Mouse (Mus musculus) CH12.LX (cell line): ENCODE measurements around the gene Lyg1. TPM values are rescaled to one million over a fixed set of nuclear protein-coding genes. Genes with fewer than 3 reads are reported as not detected.

Experiments used
- DNase-seq: peaks from one replicate; pipeline ENCODE4 v3.0.0-alpha.2; 2013; ENCODE audit errors: extremely low read depth
- H3K27ac ChIP-seq: 2 replicates; pipeline ENCODE4 v1.5.1; 2012; ENCODE audit warnings: low read depth, mild to moderate bottlenecking, control low read depth, moderate library complexity; ENCODE audit not compliant: insufficient read depth
- H3K27me3 ChIP-seq: replicated peaks from 2 replicates; pipeline ENCODE3; 2012; ENCODE audit warnings: inconsistent platforms
- H3K36me3 ChIP-seq, 2 experiments: replicated peaks in 1 of 2; 2 replicates each; pipeline versions ENCODE3 to v1.6.1; 2012; ENCODE audit warnings: inconsistent platforms in 1 of 2, low read length in 1 of 2, mild to moderate bottlenecking in 1 of 2, mixed read lengths in 1 of 2, moderate library complexity in 1 of 2; ENCODE audit not compliant: control insufficient read depth in 1 of 2, insufficient read depth in 1 of 2
- H3K4me1 ChIP-seq, 2 experiments: 2 replicates each; pipeline ENCODE4 v1.6.1; 2012; ENCODE audit warnings: inconsistent platforms in 1 of 2, moderate library complexity in 1 of 2; ENCODE audit not compliant: insufficient read depth in 2 of 2, control insufficient read depth in 1 of 2
- H3K4me2 ChIP-seq: 2 replicates; pipeline ENCODE4 v1.6.1; 2012; ENCODE audit warnings: low read depth, mild to moderate bottlenecking, control low read depth; ENCODE audit not compliant: poor library complexity, insufficient read depth, severe bottlenecking
- H3K4me3 ChIP-seq, 3 experiments: fragments of 150-350 bp in 1 of 3; sonication (generic) in 1 of 3; replicated peaks in 1 of 3; 2 replicates each; pipeline versions ENCODE3 to v1.5.1; 2011 to 2012; ENCODE audit warnings: low read depth in 2 of 3, low read length in 2 of 3, mild to moderate bottlenecking in 2 of 3, moderate library complexity in 2 of 3, control low read depth in 1 of 3, improper control_type of control experiment in 1 of 3, inconsistent platforms in 1 of 3, mixed read lengths in 1 of 3; ENCODE audit not compliant: poor library complexity in 1 of 3
- H3K79me2 ChIP-seq: replicated peaks from 2 replicates; pipeline ENCODE4 v1.6.1; 2012; ENCODE audit warnings: mild to moderate bottlenecking, moderate library complexity; ENCODE audit not compliant: control insufficient read depth, poor library complexity, insufficient read depth, severe bottlenecking; ENCODE audit errors: extremely low read depth
- H3K9ac ChIP-seq: 2 replicates; pipeline ENCODE4 v1.6.1; 2012; ENCODE audit warnings: low read depth, mild to moderate bottlenecking, control low read depth, moderate library complexity; ENCODE audit not compliant: insufficient read depth
- H3K9me3 ChIP-seq: replicated peaks from 2 replicates; pipeline ENCODE3; 2012; ENCODE audit warnings: low read length, inconsistent platforms, mixed read lengths
- BHLHE40 ChIP-seq: IDR thresholded peaks from 2 replicates; pipeline ENCODE4 v1.6.1; 2011; ENCODE audit warnings: mild to moderate bottlenecking, low read depth, low read length, improper control_type of control experiment
- CHD1 ChIP-seq: IDR thresholded peaks from 2 replicates; pipeline ENCODE4 v1.6.1; 2012; ENCODE audit warnings: low read depth, low read length, improper control_type of control experiment, inconsistent platforms
- HCFC1 ChIP-seq: IDR thresholded peaks from 2 replicates; pipeline ENCODE4 v1.6.1; 2012; ENCODE audit warnings: low read depth, mild to moderate bottlenecking, inconsistent platforms, low read length, improper control_type of control experiment
- IRF4 ChIP-seq: IDR thresholded peaks from 2 replicates; pipeline ENCODE4 v1.6.1; 2014; ENCODE audit warnings: low read depth, mild to moderate bottlenecking, inconsistent platforms, low read length, improper control_type of control experiment
- JUN ChIP-seq: IDR thresholded peaks from 2 replicates; pipeline ENCODE4 v1.6.1; 2011; ENCODE audit warnings: low read depth, mild to moderate bottlenecking, low read length, improper control_type of control experiment, moderate library complexity; ENCODE audit not compliant: insufficient read depth
- JUND ChIP-seq: conservative IDR thresholded peaks from 2 replicates; pipeline ENCODE4 v1.6.1; 2011; ENCODE audit warnings: low read depth, low read length, improper control_type of control experiment
- KAT2A ChIP-seq: IDR thresholded peaks from 2 replicates; pipeline ENCODE4 v1.6.1; 2012; ENCODE audit warnings: low read length, improper control_type of control experiment, inconsistent platforms; ENCODE audit not compliant: insufficient replicate concordance
- MAFK ChIP-seq: IDR thresholded peaks from 2 replicates; pipeline ENCODE4 v1.6.1; 2011; ENCODE audit warnings: low read length, improper control_type of control experiment; ENCODE audit not compliant: insufficient replicate concordance
- MAX ChIP-seq: IDR thresholded peaks from 2 replicates; pipeline ENCODE4 v1.6.1; 2011; ENCODE audit warnings: low read length, improper control_type of control experiment
- MAZ ChIP-seq: IDR thresholded peaks from 2 replicates; pipeline ENCODE4 v1.6.1; 2012; ENCODE audit warnings: low read depth, mild to moderate bottlenecking, inconsistent platforms, low read length, improper control_type of control experiment, moderate library complexity
- MEF2A ChIP-seq: IDR thresholded peaks from 2 replicates; pipeline ENCODE4 v1.6.1; 2014; ENCODE audit warnings: low read depth, mild to moderate bottlenecking, inconsistent platforms, low read length, improper control_type of control experiment, borderline replicate concordance
- MXI1 ChIP-seq: IDR thresholded peaks from 2 replicates; pipeline ENCODE4 v1.6.1; 2011; ENCODE audit warnings: mild to moderate bottlenecking, low read depth, low read length, improper control_type of control experiment
- MYC ChIP-seq: IDR thresholded peaks from 2 replicates; pipeline ENCODE4 v1.6.1; 2011; ENCODE audit warnings: low read depth, mild to moderate bottlenecking, improper control_type of control experiment, low read length
- POLR2A ChIP-seq: IDR thresholded peaks from 2 replicates; pipeline ENCODE4 v1.6.1; 2011; ENCODE audit warnings: low read depth, mild to moderate bottlenecking, improper control_type of control experiment, low read length
- POLR2AphosphoS2 ChIP-seq: IDR thresholded peaks from 2 replicates; pipeline ENCODE4 v1.6.1; 2011; ENCODE audit warnings: low read depth, low read length, improper control_type of control experiment
- RCOR1 ChIP-seq: conservative IDR thresholded peaks from 2 replicates; pipeline ENCODE4 v1.6.1; 2012; ENCODE audit warnings: low read depth, mild to moderate bottlenecking, inconsistent platforms, low read length, improper control_type of control experiment
- USF1 ChIP-seq: IDR thresholded peaks from 2 replicates; pipeline ENCODE4 v1.6.1; 2014; ENCODE audit warnings: low read depth, mild to moderate bottlenecking, inconsistent platforms, low read length, improper control_type of control experiment
- USF2 ChIP-seq: conservative IDR thresholded peaks from 2 replicates; pipeline ENCODE4 v1.6.1; 2011; ENCODE audit warnings: low read depth, low read length, improper control_type of control experiment
- ZKSCAN1 ChIP-seq: IDR thresholded peaks from 2 replicates; pipeline ENCODE4 v1.6.1; 2012; ENCODE audit warnings: low read depth, inconsistent platforms, low read length, improper control_type of control experiment, borderline replicate concordance
- ZNF384 ChIP-seq: IDR thresholded peaks from 2 replicates; pipeline ENCODE4 v1.6.1; 2012; ENCODE audit warnings: low read depth, low read length, improper control_type of control experiment, inconsistent platforms
- dilution Hi-C: fragments of 300-500 bp; cut with MboI; formaldehyde crosslinking; loops from 2 replicates; pipeline ENCODE4 v1.14.3; 2020; ENCODE audit warnings: low sequenced_read_pairs; ENCODE audit not compliant: extremely low pct_unique_long_range_greater_than_20kb, extremely low pct_ligation_motif_present
- in situ Hi-C: fragments of 300-500 bp; cut with MboI; formaldehyde crosslinking; loops from 3 replicates; pipeline ENCODE4 v1.14.3; 2019; ENCODE audit warnings: low sequenced_read_pairs, low pct_ligation_motif_present, low pct_unique_long_range_greater_than_20kb, mixed read lengths
- polyA plus RNA-seq: library from polyadenylated mRNA; unstranded; fragments of >175 nt; gene quantifications from 2 replicates; pipeline ENCODE4 v1.2.1, GENCODE M21; 2012; ENCODE audit warnings: low read depth; ENCODE audit not compliant: insufficient read length
- total RNA-seq, 2 experiments: library from RNA; depleted of rRNA; stranded (reverse); fragments of 300-350 nt in 1 of 2; fragments of >200 nt in 1 of 2; gene quantifications; 2 replicates each; pipeline ENCODE4 v1.2.3; 2012 to 2014

Lyg1 gene
- total and polyA plus RNA-seq, 3 experiments, result not detected

GRCm38 (mm10) chr1:37971520-37971919 lies 14.0 kb upstream of the Lyg1 start:
- H3K9ac ChIP-seq, result no peak overlapping the region
- in situ Hi-C loops, result no loop called here
- H3K4me3 ChIP-seq, result no peak overlapping the region
- no peaks in the 10 kb centered on the region for H3K36me3 ChIP-seq
- H3K4me2 ChIP-seq, result no peak overlapping the region
- H3K27me3 ChIP-seq, result peaks cover 4% of the 10 kb centered on the region
- dilution Hi-C loops, result no loop called here
- no peak overlapping the region for H3K27ac ChIP-seq
- TF ChIP-seq BHLHE40, result no peak
- TF ChIP-seq ZKSCAN1, result no peak
- no peak for TF ChIP-seq JUND
- no peak for TF ChIP-seq HCFC1
- no peak for TF ChIP-seq CHD1
- no peak for TF ChIP-seq MYC
- TF ChIP-seq, all 38 proteins: peak for 0
- H3K9me3 ChIP-seq, result no peaks in the 10 kb centered on the region
- no peak for DNase-seq
- no peaks in the 10 kb centered on the region for H3K79me2 ChIP-seq
- no peaks in the 10 kb centered on the region for H3K4me1 ChIP-seq

GRCm38 (mm10) chr1:37968746-37969145 lies 11.2 kb upstream of the Lyg1 start:
- TF ChIP-seq KAT2A (no peak), MAFK (no peak), POLR2AphosphoS2 (no peak), MEF2A (no peak), BHLHE40 (no peak), IRF4 (no peak), MAZ (no peak), ZNF384 (no peak), POLR2A (no peak), MYC (no peak), USF2 (no peak), USF1 (no peak), RCOR1 (no peak), MXI1 (no peak), JUN (no peak), MAX (no peak)
- TF ChIP-seq, all 38 proteins: peak for 0
- in situ Hi-C loops, result no loop called here
- Histone ChIP-seq H3K9me3 (no peaks in the 10 kb centered on the region), H3K4me3 (no peak overlapping the region), H3K27me3 (peaks cover 4% of the 10 kb centered on the region), H3K27ac (no peak overlapping the region), H3K9ac (no peak overlapping the region), H3K4me1 (no peaks in the 10 kb centered on the region), H3K4me2 (no peak overlapping the region), H3K36me3 (no peaks in the 10 kb centered on the region), H3K79me2 (no peaks in the 10 kb centered on the region)
- no peak for DNase-seq
- dilution Hi-C loops, result no loop called here
